Mouse (Mus musculus): ENCODE measurements around the gene Dld. TPM values are rescaled to one million over a fixed set of nuclear protein-coding genes. Genes with fewer than 3 reads are reported as not detected.

Dld gene
- polyA plus RNA-seq, 1 experiment from 2014 or later: 214 TPM

DNA sequence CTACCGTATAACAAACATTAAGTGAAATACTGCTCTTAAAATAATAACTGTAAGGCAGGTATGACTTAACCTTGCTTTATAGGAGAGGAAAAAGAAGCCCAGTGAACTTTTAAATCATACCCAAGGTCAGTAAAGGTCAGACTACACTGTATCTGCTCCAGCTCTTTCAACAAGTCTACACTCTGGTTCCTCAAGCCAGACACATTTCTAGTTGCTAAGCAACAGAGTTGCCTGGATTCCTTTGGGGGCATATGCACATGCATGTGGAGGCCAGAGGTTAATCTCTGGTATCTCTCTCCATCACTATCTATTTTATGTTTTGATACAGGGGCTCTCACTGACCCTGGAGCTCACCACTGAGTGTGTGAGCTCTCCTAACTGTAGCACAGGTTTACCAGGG, 17.9 kb upstream of the Dld start:
- no peak for ATAC-seq (ENCODE audit: insufficient number of reproducible peaks, insufficient read depth, low FRiP score, low read depth)
- H3K9me3 ChIP-seq (ENCODE audit: control insufficient read depth, low read length): no peaks in the 10 kb centered on the region

DNA sequence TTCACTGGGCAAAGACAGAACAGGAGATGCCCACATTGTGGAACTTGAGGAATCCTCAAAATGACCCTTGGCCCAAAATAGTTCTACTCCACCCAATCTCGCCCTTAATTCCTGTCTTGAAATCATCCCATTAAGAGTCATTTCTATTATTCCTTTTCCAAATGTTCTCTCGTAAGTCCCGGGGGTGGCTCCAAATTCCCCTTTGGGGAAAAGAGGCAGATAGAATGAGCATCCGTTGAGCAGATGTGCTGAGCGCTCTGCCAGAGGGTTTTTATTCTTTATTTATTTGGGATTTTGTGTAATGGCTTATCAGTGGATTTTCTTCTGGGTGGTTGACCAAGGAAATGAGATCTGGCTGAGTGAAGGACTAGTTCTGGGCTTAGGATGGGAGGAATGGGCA, 16.5 kb upstream of the Dld start:
- no peak overlapping the region for H3K4me3 ChIP-seq (ENCODE audit: control insufficient read depth in 1 of 2, insufficient read depth in 1 of 2, low read depth in 1 of 2, low read length in 2 of 2)
- H3K4me1 ChIP-seq (ENCODE audit: control insufficient read depth in 2 of 2, insufficient read depth in 2 of 2, low read length in 2 of 2): peaks cover 19 to 34% of the 10 kb centered on the region in 2 experiments
- 84% methylated on average over 5 of the region's 5 CpGs for whole genome bisulfite sequencing
- H3K9ac ChIP-seq (ENCODE audit: low read length): no peak overlapping the region
- H3K4me2 ChIP-seq (ENCODE audit: low read length): no peak overlapping the region
- no peaks in the 10 kb centered on the region for H3K9me3 ChIP-seq (ENCODE audit: control insufficient read depth, low read length)
- ATAC-seq (ENCODE audit: insufficient number of reproducible peaks, insufficient read depth, low FRiP score, low read depth): no peak
- no peak overlapping the region for H3K27ac ChIP-seq (replicated peaks in 1 of 2; ENCODE audit: control insufficient read depth in 1 of 2, insufficient read depth in 1 of 2, low read depth in 2 of 2, low read length in 2 of 2)
- H3K36me3 ChIP-seq (ENCODE audit: control insufficient read depth, insufficient read depth, low read length): no peaks in the 10 kb centered on the region
- no peaks in the 10 kb centered on the region for H3K27me3 ChIP-seq (ENCODE audit: control insufficient read depth, insufficient read depth, low read length)

More for the DNA sequence above, 17.9 kb upstream of the Dld start:
- 75% methylated on average over 1 of the region's 1 CpGs for WGBS
- H3K4me1 ChIP-seq (ENCODE audit: control insufficient read depth in 2 of 2, insufficient read depth in 2 of 2, low read length in 2 of 2): peaks cover 19 to 34% of the 10 kb centered on the region in 2 experiments
- H3K36me3 ChIP-seq (ENCODE audit: control insufficient read depth, insufficient read depth, low read length): no peaks in the 10 kb centered on the region
- H3K4me3 ChIP-seq (ENCODE audit: control insufficient read depth in 1 of 2, insufficient read depth in 1 of 2, low read depth in 1 of 2, low read length in 2 of 2): no peak overlapping the region
- no peak overlapping the region for H3K9ac ChIP-seq (ENCODE audit: low read length)
- H3K27ac ChIP-seq (replicated peaks in 1 of 2; ENCODE audit: control insufficient read depth in 1 of 2, insufficient read depth in 1 of 2, low read depth in 2 of 2, low read length in 2 of 2): peak overlapping the region; percentile 41 to 49
- no peak overlapping the region for H3K4me2 ChIP-seq (ENCODE audit: low read length)
- H3K27me3 ChIP-seq (ENCODE audit: control insufficient read depth, insufficient read depth, low read length): no peaks in the 10 kb centered on the region

DNA sequence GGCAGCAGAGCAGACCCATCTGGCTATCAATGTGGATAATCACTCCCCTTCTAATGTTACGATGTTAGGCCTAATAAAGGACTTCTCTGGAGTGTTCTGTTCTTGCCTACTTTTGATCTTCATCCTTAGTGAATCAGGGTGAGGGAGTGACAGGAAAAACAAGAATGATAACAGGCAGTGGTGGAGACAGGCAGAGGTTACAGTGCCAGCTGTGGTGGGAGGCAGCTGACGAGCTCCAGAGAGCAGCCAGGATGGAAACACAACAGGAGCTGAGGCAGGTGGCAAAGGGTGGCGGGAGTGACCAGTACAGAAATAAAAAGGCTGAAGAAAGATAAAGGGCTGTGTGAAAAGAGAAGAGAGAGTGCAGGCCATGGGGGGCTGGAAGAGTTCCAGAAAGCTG, 15.2 kb upstream of the Dld start:
- H3K4me1 ChIP-seq (ENCODE audit: control insufficient read depth in 2 of 2, insufficient read depth in 2 of 2, low read length in 2 of 2): peaks cover 16 to 26% of the 10 kb centered on the region in 2 experiments
- no peak overlapping the region for H3K4me3 ChIP-seq (ENCODE audit: control insufficient read depth in 1 of 2, insufficient read depth in 1 of 2, low read depth in 1 of 2, low read length in 2 of 2)
- no peaks in the 10 kb centered on the region for H3K9me3 ChIP-seq (ENCODE audit: control insufficient read depth, low read length)
- H3K27ac ChIP-seq (replicated peaks in 1 of 2; ENCODE audit: control insufficient read depth in 1 of 2, insufficient read depth in 1 of 2, low read depth in 2 of 2, low read length in 2 of 2): peak overlapping the region; percentile 62 to 71
- H3K27me3 ChIP-seq (ENCODE audit: control insufficient read depth, insufficient read depth, low read length): no peaks in the 10 kb centered on the region
- H3K9ac ChIP-seq (ENCODE audit: low read length): no peak overlapping the region
- peak; percentile 66 for ATAC-seq (ENCODE audit: insufficient number of reproducible peaks, insufficient read depth, low FRiP score, low read depth)
- no peak overlapping the region for H3K4me2 ChIP-seq (ENCODE audit: low read length)
- H3K36me3 ChIP-seq (ENCODE audit: control insufficient read depth, insufficient read depth, low read length): no peaks in the 10 kb centered on the region
- 9% methylated on average over 3 of the region's 3 CpGs for WGBS

DNA sequence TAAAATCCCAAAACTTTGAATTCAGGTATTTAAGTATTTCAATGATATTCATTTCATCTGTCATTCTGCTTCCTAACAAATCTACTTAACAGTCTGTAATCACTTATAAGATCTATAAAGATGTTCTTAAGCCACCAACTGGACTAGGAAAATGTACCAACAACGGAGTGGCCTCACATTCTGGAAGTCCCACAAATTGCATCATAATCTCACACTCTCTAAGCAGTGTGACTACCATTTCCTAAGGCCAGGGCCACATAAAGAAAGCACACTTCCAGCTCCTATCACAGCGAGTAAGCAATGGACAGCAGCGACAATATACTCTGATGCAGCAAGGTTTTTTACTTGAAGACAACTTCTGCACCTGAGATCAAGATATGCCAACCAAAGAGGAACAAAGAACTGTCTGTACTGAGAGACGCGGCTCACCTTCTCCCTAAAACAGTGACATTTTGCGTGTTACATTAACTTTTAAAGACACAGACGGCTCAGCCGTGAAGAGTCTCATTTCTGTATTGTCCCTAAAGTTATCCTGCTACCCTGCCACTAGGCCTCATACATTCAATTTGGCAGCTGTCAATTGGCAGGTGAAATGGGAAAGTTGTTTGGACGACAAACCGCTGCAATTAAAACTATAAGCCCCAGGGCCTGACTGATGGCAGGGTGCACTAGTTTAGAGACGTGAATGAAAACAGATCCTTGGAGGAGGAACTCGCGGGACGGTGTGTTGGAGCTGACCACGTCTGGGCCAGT, 886 bp downstream of the Dld start:
- WGBS: 23% methylated on average over 15 of the region's 15 CpGs
- H3K27ac ChIP-seq (replicated peaks in 1 of 2; ENCODE audit: control insufficient read depth in 1 of 2, insufficient read depth in 1 of 2, low read depth in 2 of 2, low read length in 2 of 2): peak overlapping the region; percentile 84 to 92; a peak in 2 of 4 replicates

DNA sequence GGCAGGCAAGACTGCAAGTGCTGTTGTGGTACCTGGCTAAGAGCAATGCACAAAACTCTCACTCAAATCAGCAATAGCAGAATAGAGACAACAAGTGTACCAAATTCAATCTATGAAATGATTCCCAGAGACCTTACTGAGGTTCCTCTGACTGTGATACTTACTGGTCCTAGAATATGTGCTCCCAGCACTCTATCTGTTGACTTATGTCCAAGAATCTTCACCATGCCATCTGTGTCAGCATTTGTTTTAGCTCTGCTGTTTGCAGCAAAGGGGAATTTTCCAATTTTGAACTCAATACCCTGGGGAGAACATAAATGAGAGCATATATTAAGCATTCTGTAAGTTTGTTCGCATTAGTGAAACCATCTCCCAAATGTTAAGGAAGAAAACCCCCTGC, 18.0 kb downstream of the Dld start:
- Histone ChIP-seq H3K27me3 (ENCODE audit: control insufficient read depth, insufficient read depth, low read length) (no peaks in the 10 kb centered on the region), H3K27ac (replicated peaks in 1 of 2; ENCODE audit: control insufficient read depth in 1 of 2, insufficient read depth in 1 of 2, low read depth in 2 of 2, low read length in 2 of 2) (no peak overlapping the region), H3K4me1 (ENCODE audit: control insufficient read depth in 2 of 2, insufficient read depth in 2 of 2, low read length in 2 of 2) (no peaks in the 10 kb centered on the region), H3K9me3 (ENCODE audit: control insufficient read depth, low read length) (no peaks in the 10 kb centered on the region), H3K4me2 (ENCODE audit: low read length) (no peak overlapping the region), H3K9ac (ENCODE audit: low read length) (no peak overlapping the region), H3K36me3 (ENCODE audit: control insufficient read depth, insufficient read depth, low read length) (peaks cover 94% of the 10 kb centered on the region), H3K4me3 (ENCODE audit: control insufficient read depth in 1 of 2, insufficient read depth in 1 of 2, low read depth in 1 of 2, low read length in 2 of 2) (no peak overlapping the region)
- 98% methylated on average over 1 of the region's 1 CpGs for WGBS
- ATAC-seq (ENCODE audit: insufficient number of reproducible peaks, insufficient read depth, low FRiP score, low read depth): no peak

More for the DNA sequence above, 886 bp downstream of the Dld start:
- peak overlapping the region; percentile 77 for H3K4me2 ChIP-seq (ENCODE audit: low read length)
- no peak for ATAC-seq (ENCODE audit: insufficient number of reproducible peaks, insufficient read depth, low FRiP score, low read depth)
- H3K4me3 ChIP-seq (ENCODE audit: control insufficient read depth in 1 of 2, insufficient read depth in 1 of 2, low read depth in 1 of 2, low read length in 2 of 2): peak overlapping the region; percentile 82 to 92
- no peaks in the 10 kb centered on the region for H3K27me3 ChIP-seq (ENCODE audit: control insufficient read depth, insufficient read depth, low read length)
- peaks cover 0 to 8% of the 10 kb centered on the region in 2 experiments; a peak in 2 of 4 replicates for H3K4me1 ChIP-seq (ENCODE audit: control insufficient read depth in 2 of 2, insufficient read depth in 2 of 2, low read length in 2 of 2)
- H3K36me3 ChIP-seq (ENCODE audit: control insufficient read depth, insufficient read depth, low read length): peaks cover 37% of the 10 kb centered on the region
- peak overlapping the region; percentile 93 for H3K9ac ChIP-seq (ENCODE audit: low read length)
- H3K9me3 ChIP-seq (ENCODE audit: control insufficient read depth, low read length): no peaks in the 10 kb centered on the region

DNA sequence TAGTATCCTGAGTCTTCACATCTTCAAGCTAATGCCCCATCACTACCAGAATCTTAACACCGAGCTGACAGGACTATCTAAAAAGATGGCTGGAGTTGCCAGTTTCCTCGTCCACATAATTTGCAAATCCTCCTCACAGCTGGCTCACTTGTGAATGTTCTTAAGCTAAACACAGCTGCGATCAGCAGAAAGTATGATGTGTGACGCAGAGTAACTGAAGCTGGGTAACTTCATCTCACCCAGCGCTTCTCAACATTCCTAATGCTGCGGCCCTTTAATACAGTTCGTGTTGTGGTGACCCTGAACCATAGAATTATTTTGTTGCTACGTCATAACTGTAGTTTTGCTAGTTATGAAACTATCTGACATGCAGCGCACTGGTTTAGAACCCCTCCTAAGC, 24.1 kb downstream of the Dld start:
- Histone ChIP-seq H3K9ac (ENCODE audit: low read length) (no peak overlapping the region), H3K4me1 (ENCODE audit: control insufficient read depth in 2 of 2, insufficient read depth in 2 of 2, low read length in 2 of 2) (no peaks in the 10 kb centered on the region), H3K27me3 (ENCODE audit: control insufficient read depth, insufficient read depth, low read length) (no peaks in the 10 kb centered on the region), H3K4me3 (ENCODE audit: control insufficient read depth in 1 of 2, insufficient read depth in 1 of 2, low read depth in 1 of 2, low read length in 2 of 2) (no peak overlapping the region), H3K36me3 (ENCODE audit: control insufficient read depth, insufficient read depth, low read length) (peaks cover 97% of the 10 kb centered on the region), H3K4me2 (ENCODE audit: low read length) (no peak overlapping the region), H3K9me3 (ENCODE audit: control insufficient read depth, low read length) (no peaks in the 10 kb centered on the region), H3K27ac (replicated peaks in 1 of 2; ENCODE audit: control insufficient read depth in 1 of 2, insufficient read depth in 1 of 2, low read depth in 2 of 2, low read length in 2 of 2) (no peak overlapping the region)
- no peak for ATAC-seq (ENCODE audit: insufficient number of reproducible peaks, insufficient read depth, low FRiP score, low read depth)
- WGBS: 91% methylated on average over 9 of the region's 9 CpGs

DNA sequence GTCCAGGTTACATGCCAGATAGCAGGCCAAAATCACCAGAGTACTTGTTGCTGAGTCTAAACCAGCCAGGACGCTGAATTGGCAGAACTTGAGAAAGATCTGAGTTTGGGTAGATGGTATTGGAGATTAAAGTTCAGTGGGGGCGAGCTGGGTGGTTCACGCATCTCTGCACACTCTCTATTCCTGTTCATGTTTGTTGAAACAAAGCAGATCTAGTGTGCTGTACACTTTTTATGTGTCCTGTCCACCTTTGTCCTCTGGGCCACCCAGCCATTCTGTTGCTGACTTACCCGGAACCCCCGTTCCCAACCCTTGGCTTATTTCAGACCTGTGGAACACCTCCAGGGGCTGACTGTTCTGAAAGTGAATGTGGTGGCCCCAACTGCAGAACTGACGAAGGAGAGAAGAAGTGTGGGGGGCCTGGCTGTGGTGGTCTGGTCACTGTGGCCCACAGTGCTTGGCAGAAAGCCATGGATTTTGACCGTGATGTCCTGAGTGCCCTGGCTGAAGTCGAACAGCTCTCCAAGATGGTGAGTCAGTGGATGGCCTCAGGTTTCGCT, 28.0 kb downstream of the Dld start:
- Histone ChIP-seq H3K9me3 (ENCODE audit: control insufficient read depth, low read length) (no peaks in the 10 kb centered on the region), H3K27me3 (ENCODE audit: control insufficient read depth, insufficient read depth, low read length) (no peaks in the 10 kb centered on the region), H3K4me2 (ENCODE audit: low read length) (no peak overlapping the region), H3K4me1 (ENCODE audit: control insufficient read depth in 2 of 2, insufficient read depth in 2 of 2, low read length in 2 of 2) (peaks cover 3 to 6% of the 10 kb centered on the region in 2 experiments), H3K9ac (ENCODE audit: low read length) (no peak overlapping the region), H3K36me3 (ENCODE audit: control insufficient read depth, insufficient read depth, low read length) (peaks cover 100% of the 10 kb centered on the region), H3K4me3 (ENCODE audit: control insufficient read depth in 1 of 2, insufficient read depth in 1 of 2, low read depth in 1 of 2, low read length in 2 of 2) (no peak overlapping the region), H3K27ac (replicated peaks in 1 of 2; ENCODE audit: control insufficient read depth in 1 of 2, insufficient read depth in 1 of 2, low read depth in 2 of 2, low read length in 2 of 2) (no peak overlapping the region)
- no peak for ATAC-seq (ENCODE audit: insufficient number of reproducible peaks, insufficient read depth, low FRiP score, low read depth)
- WGBS: 80% methylated on average over 9 of the region's 9 CpGs

Measured in heart, embryonic 14.5 days (tissue).